Mouse (Mus musculus) cerebellum, adult 11-12 months (tissue): ENCODE measurements around the gene Ccdc169.
"Not testable (repeated sequence)": the region's sequence is repeated elsewhere in the genome, so short reads cannot be mapped to it uniquely, and the experiment has no call there.

Experiments
- DNase-seq: peaks from one replicate; pipeline ENCODE4 v3.0.0; 2022

Ccdc169 gene

GRCm38 (mm10) chr3:55203621-55204020, 66.5 kb downstream of the Ccdc169 start:
- DNase-seq: not testable (repeated sequence)

GRCm38 (mm10) chr3:55206413-55206812, 69.3 kb downstream of the Ccdc169 start:
- no peak for DNase-seq

DNA sequence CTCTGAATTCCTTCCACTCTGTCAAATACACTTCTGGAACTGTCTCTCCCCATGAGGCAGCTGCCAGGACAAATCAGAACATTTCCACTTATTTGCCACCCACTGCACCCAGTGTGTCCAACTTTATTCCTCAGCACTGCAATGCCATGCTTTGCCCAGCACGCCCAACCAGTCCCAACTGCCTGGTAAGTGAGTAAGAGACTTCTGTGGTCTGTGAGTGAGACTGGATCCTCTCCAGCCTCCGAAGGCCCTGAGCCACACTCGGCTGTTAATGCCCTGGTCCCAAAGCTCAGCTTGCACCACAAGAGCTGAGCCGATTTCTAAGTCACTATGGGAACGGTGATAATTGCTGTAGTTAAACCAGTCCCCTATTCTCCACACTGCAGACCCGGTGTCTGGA, 70.5 kb downstream of the Ccdc169 start:
- DNase-seq: no peak

DNA sequence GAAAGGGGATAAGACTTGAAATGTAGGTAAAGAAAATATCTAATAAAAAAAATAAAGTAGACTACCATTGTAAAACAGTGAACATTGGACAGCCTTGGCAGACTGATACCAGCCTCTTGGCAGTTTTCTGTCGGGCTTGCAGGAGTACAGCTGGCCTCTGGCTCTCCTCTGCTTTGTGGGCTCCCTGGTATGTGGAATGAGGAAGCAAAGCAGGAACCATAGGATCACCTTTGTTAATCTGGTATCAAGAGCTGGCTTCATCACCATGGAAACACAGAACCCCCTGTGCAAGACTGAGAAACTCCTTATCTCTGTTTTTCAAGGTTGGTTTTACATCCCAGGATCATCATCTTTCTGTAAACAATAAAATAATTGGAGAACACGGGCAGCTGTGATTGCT, 75.1 kb downstream of the Ccdc169 start:
- no peak for DNase-seq

DNA sequence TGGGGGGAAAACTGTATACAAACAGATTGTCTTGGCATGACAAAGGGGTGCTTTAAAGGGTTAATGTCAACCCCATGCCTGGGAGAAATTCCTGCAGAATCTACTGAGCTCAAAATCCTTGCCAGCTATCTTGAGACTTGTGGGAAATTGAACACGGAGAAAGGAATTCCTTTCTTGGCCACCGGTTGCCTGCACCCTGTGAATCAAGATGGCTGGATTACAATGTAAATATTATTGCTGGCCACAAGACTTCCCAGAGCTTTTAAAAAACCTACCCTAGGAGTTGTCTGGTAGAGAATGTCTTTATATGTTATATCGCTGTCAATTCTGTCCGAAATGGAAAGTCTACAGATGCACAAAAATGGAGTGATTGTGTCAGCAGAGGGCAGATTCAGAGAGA, 76.6 kb downstream of the Ccdc169 start:
- no peak for DNase-seq

- DNase-seq: no peak
Observed at GRCm38 (mm10) chr3:55214413-55214812, 77.3 kb downstream of the Ccdc169 start.

GRCm38 (mm10) chr3:55222502-55222901, 85.4 kb downstream of the Ccdc169 start:
- DNase-seq: no peak
